Mouse (Mus musculus) CD4-positive, CD25-positive, alpha-beta regulatory T cell (primary cell): ENCODE data around the gene Sestd1. TPM values are rescaled to one million over a fixed set of nuclear protein-coding genes. Genes with fewer than 3 reads are reported as not detected.

Source experiments
- polyA plus RNA-seq: library from polyadenylated mRNA; unstranded; fragments of 100-300 nt; shearing (Covaris generic); gene quantifications from one replicate; pipeline ENCODE4 v1.2.1, GENCODE M21; 2017

Gene Sestd1
- 0.73 TPM for polyA plus RNA-seq

GRCm38 (mm10) chr2:77280512-77281409 is at the start of gene Sestd1:
TSS of gene Sestd1 (minus strand) at chr2:77280592.

DNA sequence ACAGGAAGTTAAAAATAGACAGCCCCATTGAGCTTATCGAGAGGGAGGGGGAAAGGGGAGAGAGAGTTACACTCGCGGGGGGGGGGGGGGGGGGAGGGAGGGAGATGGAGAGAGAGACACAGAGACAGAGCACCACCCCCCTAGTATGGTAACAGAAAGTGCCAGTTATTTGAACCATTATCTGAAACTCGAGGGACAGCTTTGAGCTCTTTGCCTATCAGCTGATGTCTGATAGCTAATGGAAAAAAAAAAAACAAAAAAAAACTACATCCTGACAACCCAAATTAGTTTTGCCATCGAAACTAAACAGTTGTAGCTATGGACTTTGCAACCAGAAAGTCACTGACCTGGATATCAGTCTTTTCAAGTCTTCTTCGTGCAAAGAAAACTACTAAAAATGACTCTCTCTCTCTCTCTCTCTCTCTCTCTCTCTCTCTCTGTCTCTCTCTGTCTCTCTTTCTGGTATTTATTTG is 109.7 kb downstream of the Sestd1 start, which contains the start of gene Ccdc141:
TSS of gene Ccdc141 (minus strand) at position 4 of the 473 bp plus-strand sequence.

Other genes starting within 250 kb of the Sestd1 start
- gene Ccdc141, start 110.0 kb downstream of the Sestd1 start, polyA plus RNA-seq: 2.1 TPM